Mouse (Mus musculus): Measurements from ENCODE around the gene Hoxa10. TPM values are rescaled to one million over a fixed set of nuclear protein-coding genes. Genes with fewer than 3 reads are reported as not detected.
A peak's percentile ranks its signal among the peaks of the same experiment; 100 is the strongest.

Hoxa10 gene
- polyA plus RNA-seq, 1 experiment, result not detected

DNA sequence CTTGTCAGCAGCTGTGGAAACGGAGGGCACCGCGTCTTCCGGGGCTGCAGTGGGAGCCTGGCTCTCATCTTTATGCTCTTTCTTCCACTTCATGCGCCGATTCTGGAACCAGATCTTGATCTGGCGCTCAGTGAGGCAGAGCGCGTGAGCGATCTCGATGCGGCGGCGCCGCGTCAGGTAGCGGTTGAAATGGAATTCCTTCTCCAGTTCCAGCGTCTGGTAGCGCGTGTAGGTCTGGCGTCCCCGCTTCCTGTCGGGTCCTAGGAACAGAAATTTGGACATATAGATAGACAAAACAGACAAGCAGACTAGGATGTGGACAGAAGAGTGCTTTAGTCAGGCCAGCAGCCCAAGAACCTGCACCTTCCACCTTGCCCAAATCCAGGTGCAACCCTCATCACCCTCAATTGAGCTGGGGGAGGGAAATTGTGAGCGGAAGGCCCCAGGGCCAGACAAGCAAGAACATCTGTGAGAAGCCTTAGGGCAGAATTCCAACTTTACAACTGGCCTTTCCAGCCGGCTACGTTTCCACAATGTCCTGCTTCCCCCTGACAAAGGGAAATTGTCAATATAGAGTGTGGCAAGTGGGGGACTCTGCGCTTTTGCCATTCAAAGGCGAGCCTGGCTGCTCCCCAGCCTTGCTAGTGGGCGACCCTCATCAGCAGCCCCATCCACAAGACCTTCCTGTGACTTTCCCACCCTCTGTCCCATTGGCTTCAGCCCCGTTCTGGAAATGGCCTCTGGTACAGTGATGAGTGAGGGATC lies 24.7 kb downstream of the Hoxa10 start:
- WGBS, result 3% methylated on average over 30 of the region's 30 CpGs
- Histone ChIP-seq H3K4me1 (ENCODE audit: control insufficient read depth, insufficient read depth, low read length) (no peaks in the 10 kb centered on the region), H3K27me3 (ENCODE audit: control insufficient read depth, insufficient read depth, low read length) (peaks cover 16% of the 10 kb centered on the region; the same call in 1 of the 2 replicates), H3K4me3 (replicated peaks; ENCODE audit: insufficient read depth, low read depth, low read length) (no peak overlapping the region), H3K27ac (ENCODE audit: insufficient read depth, low read length) (no peak overlapping the region)
- no peak for DNase-seq
- TF ChIP-seq POLR2A (IDR thresholded peaks at IDR 0.05; ENCODE audit: borderline replicate concordance, insufficient read depth, low read length), result no peak
- no peak for TF ChIP-seq CTCF (IDR thresholded peaks at IDR 0.05; ENCODE audit: borderline replicate concordance, insufficient read depth, low read depth, low read length)

DNA sequence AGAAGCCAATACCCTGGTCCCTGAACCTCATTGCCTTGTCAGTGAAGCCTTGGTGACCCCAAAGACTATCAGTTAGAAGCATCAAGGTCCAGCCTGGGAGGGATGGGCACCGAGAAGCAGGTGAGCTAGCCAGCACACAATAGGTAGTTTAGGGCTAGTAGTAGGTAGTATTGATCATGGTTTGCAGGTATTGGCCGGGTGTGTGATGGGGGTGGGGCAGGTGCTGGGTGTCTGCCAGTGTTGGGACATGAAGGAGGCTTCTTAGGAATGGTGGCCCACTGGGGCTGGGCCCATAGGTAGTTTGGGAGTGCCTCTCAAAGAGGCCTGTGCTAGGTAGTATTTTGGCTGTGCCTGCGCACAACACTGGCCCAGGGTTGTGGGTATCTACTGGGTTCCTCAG lies 25.6 kb downstream of the Hoxa10 start:
- H3K4me1 ChIP-seq (ENCODE audit: control insufficient read depth, insufficient read depth, low read length), result no peaks in the 10 kb centered on the region
- no peak for DNase-seq
- 14% methylated on average over 3 of the region's 3 CpGs for WGBS

DNA sequence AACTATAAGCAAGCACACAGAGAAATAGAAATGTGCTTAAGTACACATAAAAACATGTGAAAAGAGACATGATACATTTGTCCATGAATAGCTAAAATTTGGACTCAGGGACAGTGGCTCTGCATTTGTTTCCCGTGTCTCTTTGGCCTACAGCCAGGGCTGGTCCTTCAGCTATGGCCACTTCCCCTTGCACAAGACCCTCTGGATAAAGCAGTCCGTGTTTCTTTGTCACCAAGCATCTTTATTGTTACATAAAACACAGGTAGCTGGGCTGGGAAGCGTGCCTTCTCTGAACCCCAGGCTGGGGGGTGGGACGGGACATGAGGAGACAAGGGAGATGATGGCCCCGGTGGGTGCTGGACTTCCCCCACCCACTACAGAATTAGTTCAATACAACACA lies 26.4 kb downstream of the Hoxa10 start:
- no peak overlapping the region for H3K4me3 ChIP-seq (replicated peaks; ENCODE audit: insufficient read depth, low read depth, low read length)
- H3K27me3 ChIP-seq (ENCODE audit: control insufficient read depth, insufficient read depth, low read length), result peaks cover 16% of the 10 kb centered on the region; the same call in 1 of the 2 replicates
- TF ChIP-seq POLR2A (IDR thresholded peaks at IDR 0.05; ENCODE audit: borderline replicate concordance, insufficient read depth, low read length) (no peak), CTCF (IDR thresholded peaks at IDR 0.05; ENCODE audit: borderline replicate concordance, insufficient read depth, low read depth, low read length) (no peak)
- no peaks in the 10 kb centered on the region for H3K4me1 ChIP-seq (ENCODE audit: control insufficient read depth, insufficient read depth, low read length)
- WGBS, result 15% methylated on average over 5 of the region's 5 CpGs
- no peak overlapping the region for H3K27ac ChIP-seq (ENCODE audit: insufficient read depth, low read length)
- no peak for DNase-seq

More for the DNA sequence above, 25.6 kb downstream of the Hoxa10 start:
- Histone ChIP-seq H3K27ac (ENCODE audit: insufficient read depth, low read length) (no peak overlapping the region), H3K27me3 (ENCODE audit: control insufficient read depth, insufficient read depth, low read length) (peaks cover 16% of the 10 kb centered on the region; the same call in 1 of the 2 replicates), H3K4me3 (replicated peaks; ENCODE audit: insufficient read depth, low read depth, low read length) (no peak overlapping the region)
- no peak for TF ChIP-seq POLR2A (IDR thresholded peaks at IDR 0.05; ENCODE audit: borderline replicate concordance, insufficient read depth, low read length)
- no peak for TF ChIP-seq CTCF (IDR thresholded peaks at IDR 0.05; ENCODE audit: borderline replicate concordance, insufficient read depth, low read depth, low read length)

DNA sequence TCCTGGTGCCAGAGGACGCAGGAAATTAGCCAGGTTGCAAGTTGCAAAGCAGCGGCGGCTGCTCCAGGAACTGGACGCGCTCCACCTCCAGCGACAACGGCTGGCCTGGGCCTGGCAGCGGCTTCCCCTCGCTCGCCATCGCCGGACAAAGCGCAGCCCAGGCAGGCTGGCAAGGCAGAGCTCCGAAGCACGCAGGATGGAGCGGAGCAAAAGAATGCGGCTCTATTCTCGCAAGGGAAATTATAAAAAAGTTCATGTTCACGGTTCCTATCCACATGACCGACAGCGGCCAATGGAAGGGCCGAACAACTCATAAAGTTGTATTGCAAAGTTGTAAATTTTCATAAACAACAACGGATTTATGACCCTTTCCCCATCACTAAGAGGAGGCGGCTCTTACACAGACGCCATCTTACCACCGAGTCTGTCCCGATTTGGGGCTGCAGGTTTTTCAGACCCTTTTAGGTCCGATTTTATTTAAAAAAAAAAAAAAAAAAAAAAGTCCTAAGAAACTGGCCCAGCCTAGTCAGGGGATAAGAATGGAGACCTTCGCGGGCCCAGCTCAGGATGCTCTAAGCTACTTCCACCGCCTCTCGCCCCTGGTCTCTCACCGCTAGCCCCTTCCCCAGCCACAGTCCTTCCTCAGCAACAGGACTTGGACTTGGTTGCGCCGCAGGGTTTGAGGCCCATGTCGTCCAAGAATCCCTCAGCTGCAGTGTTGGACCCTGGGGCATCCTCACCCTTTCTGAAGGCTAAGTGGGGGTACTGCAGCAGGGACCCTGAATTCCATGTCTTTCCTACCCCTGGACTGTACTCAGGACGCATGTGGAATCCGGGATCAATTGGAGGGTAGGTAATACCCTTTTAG lies 27.3 kb downstream of the Hoxa10 start, which contains the start of the genes Hoxa3 and Gm28308:
Gene Hoxa3, minus strand, starts transcription at position 218 of the 868 bp plus-strand sequence.
Gene Gm28308, minus strand, starts transcription at position 221 of the 868 bp plus-strand sequence.
- H3K4me3 ChIP-seq (replicated peaks; ENCODE audit: insufficient read depth, low read depth, low read length), result no peak within 1 kb of the TSS
- 3% methylated on average over 38 of the region's 38 CpGs for WGBS
- H3K4me1 ChIP-seq (ENCODE audit: control insufficient read depth, insufficient read depth, low read length), result no peaks in the 10 kb centered on the region
- no peak within 1 kb of the TSS for H3K27ac ChIP-seq (ENCODE audit: insufficient read depth, low read length)
- H3K27me3 ChIP-seq (ENCODE audit: control insufficient read depth, insufficient read depth, low read length), result peaks cover 14% of the 10 kb centered on the region; the same call in 1 of the 2 replicates
- TF ChIP-seq CTCF (IDR thresholded peaks at IDR 0.05; ENCODE audit: borderline replicate concordance, insufficient read depth, low read depth, low read length) (no peak), POLR2A (IDR thresholded peaks at IDR 0.05; ENCODE audit: borderline replicate concordance, insufficient read depth, low read length) (no peak)
- DNase-seq, result no peak

GRCm38 (mm10) chr6:52212556-52213118 lies 28.0 kb downstream of the Hoxa10 start:
- Histone ChIP-seq H3K27ac (ENCODE audit: insufficient read depth, low read length) (no peak overlapping the region), H3K27me3 (ENCODE audit: control insufficient read depth, insufficient read depth, low read length) (peaks cover 14% of the 10 kb centered on the region; the same call in 1 of the 2 replicates), H3K4me3 (replicated peaks; ENCODE audit: insufficient read depth, low read depth, low read length) (no peak overlapping the region), H3K4me1 (ENCODE audit: control insufficient read depth, insufficient read depth, low read length) (no peaks in the 10 kb centered on the region)
- 3% methylated on average over 22 of the region's 22 CpGs for WGBS
- TF ChIP-seq POLR2A (IDR thresholded peaks at IDR 0.05; ENCODE audit: borderline replicate concordance, insufficient read depth, low read length), result no peak
- no peak for TF ChIP-seq CTCF (IDR thresholded peaks at IDR 0.05; ENCODE audit: borderline replicate concordance, insufficient read depth, low read depth, low read length)
- no peak for DNase-seq

DNA sequence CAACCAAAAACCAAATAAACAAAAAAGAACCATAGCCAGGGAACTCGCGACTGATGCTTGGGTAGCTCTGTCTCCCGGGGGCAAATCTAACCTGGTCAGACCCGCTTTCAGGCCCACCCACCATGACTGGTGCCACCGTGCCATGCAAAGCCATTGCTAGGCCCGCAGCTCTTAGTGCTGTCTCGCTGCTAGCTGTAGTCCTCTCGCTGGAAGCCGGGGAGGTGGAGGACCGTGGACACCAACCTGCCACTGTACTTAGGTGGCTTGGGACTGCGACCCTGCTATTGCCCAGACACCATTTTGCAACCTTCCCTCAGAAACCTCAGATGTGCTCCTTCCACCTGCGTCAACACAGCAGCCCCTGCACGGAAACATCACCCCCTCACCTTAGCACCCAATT lies 28.7 kb downstream of the Hoxa10 start:
- no peak for DNase-seq
- 6% methylated on average over 13 of the region's 13 CpGs for WGBS
- TF ChIP-seq POLR2A (IDR thresholded peaks at IDR 0.05; ENCODE audit: borderline replicate concordance, insufficient read depth, low read length) (no peak), CTCF (IDR thresholded peaks at IDR 0.05; ENCODE audit: borderline replicate concordance, insufficient read depth, low read depth, low read length) (no peak)
- Histone ChIP-seq H3K27ac (ENCODE audit: insufficient read depth, low read length) (no peak overlapping the region), H3K4me3 (replicated peaks; ENCODE audit: insufficient read depth, low read depth, low read length) (no peak overlapping the region), H3K27me3 (ENCODE audit: control insufficient read depth, insufficient read depth, low read length) (peaks cover 15% of the 10 kb centered on the region; the same call in 1 of the 2 replicates), H3K4me1 (ENCODE audit: control insufficient read depth, insufficient read depth, low read length) (no peaks in the 10 kb centered on the region)

- peak; percentile 53 to 55 for DNase-seq
- peak; percentile 44 for TF ChIP-seq CTCF (IDR thresholded peaks at IDR 0.05; ENCODE audit: borderline replicate concordance, insufficient read depth, low read depth, low read length)
- TF ChIP-seq POLR2A (IDR thresholded peaks at IDR 0.05; ENCODE audit: borderline replicate concordance, insufficient read depth, low read length), result no peak
- H3K4me3 ChIP-seq (replicated peaks; ENCODE audit: insufficient read depth, low read depth, low read length), result no peak overlapping the region
- 1% methylated on average over 37 of the region's 37 CpGs for WGBS
- no peaks in the 10 kb centered on the region for H3K4me1 ChIP-seq (ENCODE audit: control insufficient read depth, insufficient read depth, low read length)
- H3K27me3 ChIP-seq (ENCODE audit: control insufficient read depth, insufficient read depth, low read length), result peaks cover 13% of the 10 kb centered on the region; the same call in 1 of the 2 replicates
- H3K27ac ChIP-seq (ENCODE audit: insufficient read depth, low read length), result no peak overlapping the region
Observed at GRCm38 (mm10) chr6:52211170-52211935, 29.3 kb downstream of the Hoxa10 start.
